Mouse (Mus musculus) forebrain, embryonic 15.5 days (tissue): ENCODE results near the gene Tmod1. TPM values are rescaled to one million over a fixed set of nuclear protein-coding genes. Genes with fewer than 3 reads are reported as not detected.

ENCODE experiments used
- ATAC-seq: fragments of 200-750 bp; cut with Nextera tagmentation; replicated peaks from 2 replicates; pipeline ENCODE4 v1.8.0; 2017; ENCODE audit warnings: mild to moderate bottlenecking, moderate TSS enrichment, moderate library complexity
- H3K27ac ChIP-seq: fragments of 300-500 bp; sonication (generic); replicated peaks from 2 replicates; pipeline ENCODE4 v1.5.1; 2015; ENCODE audit warnings: mild to moderate bottlenecking, inconsistent platforms
- H3K27me3 ChIP-seq: fragments of 300-500 bp; sonication (generic); 2 replicates; pipeline ENCODE4 v1.6.1; 2015; ENCODE audit warnings: inconsistent platforms
- H3K36me3 ChIP-seq: fragments of 300-500 bp; sonication (generic); 2 replicates; pipeline ENCODE4 v1.6.1; 2015; ENCODE audit warnings: mild to moderate bottlenecking, inconsistent platforms
- H3K4me1 ChIP-seq: fragments of 300-500 bp; sonication (generic); 2 replicates; pipeline ENCODE4 v1.6.1; 2015; ENCODE audit warnings: inconsistent platforms
- H3K4me2 ChIP-seq: fragments of 300-500 bp; sonication (generic); replicated peaks from 2 replicates; pipeline ENCODE4 v1.6.1; 2015; ENCODE audit warnings: mild to moderate bottlenecking, inconsistent platforms
- H3K4me3 ChIP-seq: fragments of 300-500 bp; sonication (generic); 2 replicates; pipeline ENCODE4 v1.5.1; 2015; ENCODE audit warnings: mild to moderate bottlenecking, inconsistent platforms
- H3K9ac ChIP-seq: fragments of 300-500 bp; sonication (generic); replicated peaks from 2 replicates; pipeline ENCODE4 v1.6.1; 2015; ENCODE audit warnings: mild to moderate bottlenecking, inconsistent platforms
- H3K9me3 ChIP-seq: fragments of 300-500 bp; sonication (generic); 2 replicates; pipeline ENCODE4 v1.6.1; 2016; ENCODE audit warnings: inconsistent platforms
- WGBS: fragments of 180-500 bp; shearing (Covaris S2); methylation state at CpG from one replicate; pipeline ENCODE4 v1.1.7; 2015; ENCODE audit warnings: mixed read lengths; 5-methylcytosine and 5-hydroxymethylcytosine counted together
- polyA plus RNA-seq: library from polyadenylated mRNA; unstranded; fragments of >200 nt; fragmentation: Nextera tagmentation; extraction: Ambion mirVana; gene quantifications from 2 replicates; pipeline ENCODE4 v1.2.1, GENCODE M21; 2015

Gene Tmod1
- polyA plus RNA-seq, 1 experiment from 2014 or later: 0.66 TPM

- H3K27ac ChIP-seq: no peak overlapping the region
- no peak for ATAC-seq
- no peak overlapping the region for H3K4me3 ChIP-seq
- no peaks in the 10 kb centered on the region for H3K36me3 ChIP-seq
- H3K9ac ChIP-seq: no peak overlapping the region
- no peaks in the 10 kb centered on the region for H3K27me3 ChIP-seq
- WGBS: 78% methylated on average over 9 of the region's 9 CpGs
- no peaks in the 10 kb centered on the region for H3K9me3 ChIP-seq
- no peak overlapping the region for H3K4me2 ChIP-seq
- H3K4me1 ChIP-seq: peaks cover 8% of the 10 kb centered on the region
Measured at GRCm38 (mm10) chr4:46099132-46099531, 60.4 kb downstream of the Tmod1 start.

GRCm38 (mm10) chr4:46100539-46100938 lies 61.8 kb downstream of the Tmod1 start:
- Histone ChIP-seq H3K9ac (no peak overlapping the region), H3K36me3 (no peaks in the 10 kb centered on the region), H3K4me3 (no peak overlapping the region), H3K4me1 (peaks cover 3% of the 10 kb centered on the region), H3K27me3 (no peaks in the 10 kb centered on the region), H3K4me2 (no peak overlapping the region), H3K9me3 (no peaks in the 10 kb centered on the region), H3K27ac (no peak overlapping the region)
- ATAC-seq: no peak
- 89% methylated on average over 7 of the region's 7 CpGs for WGBS

DNA sequence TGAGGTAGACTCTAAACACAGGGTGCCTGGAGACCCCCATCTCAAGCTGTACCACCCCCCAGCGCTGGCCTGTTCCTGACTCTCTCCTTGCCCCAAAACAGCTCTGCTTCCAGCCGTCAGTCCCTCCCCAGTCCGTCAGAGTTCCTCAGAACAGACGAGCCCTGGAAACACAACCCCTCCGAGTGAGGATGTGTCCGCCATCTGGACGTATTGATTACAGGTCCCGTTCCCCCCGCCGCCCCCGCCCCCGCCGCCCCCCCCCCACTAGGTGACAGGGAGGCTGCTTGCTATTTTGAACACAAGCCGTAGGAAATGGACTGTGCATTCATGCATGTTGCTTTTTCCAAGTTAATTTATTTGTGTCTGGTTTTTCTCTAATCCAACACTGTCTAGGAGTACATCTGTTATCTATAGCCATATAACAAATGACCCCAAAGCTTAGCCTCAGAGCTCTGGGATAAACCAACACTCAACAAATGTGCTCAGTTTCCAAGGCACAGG lies 62.5 kb downstream of the Tmod1 start:
- H3K9me3 ChIP-seq: no peaks in the 10 kb centered on the region
- H3K27ac ChIP-seq: no peak overlapping the region
- H3K9ac ChIP-seq: no peak overlapping the region
- 48% methylated on average over 14 of the region's 14 CpGs for WGBS
- no peak overlapping the region for H3K4me3 ChIP-seq
- ATAC-seq: no peak
- no peaks in the 10 kb centered on the region for H3K4me1 ChIP-seq
- H3K36me3 ChIP-seq: no peaks in the 10 kb centered on the region
- H3K27me3 ChIP-seq: no peaks in the 10 kb centered on the region
- no peak overlapping the region for H3K4me2 ChIP-seq

DNA sequence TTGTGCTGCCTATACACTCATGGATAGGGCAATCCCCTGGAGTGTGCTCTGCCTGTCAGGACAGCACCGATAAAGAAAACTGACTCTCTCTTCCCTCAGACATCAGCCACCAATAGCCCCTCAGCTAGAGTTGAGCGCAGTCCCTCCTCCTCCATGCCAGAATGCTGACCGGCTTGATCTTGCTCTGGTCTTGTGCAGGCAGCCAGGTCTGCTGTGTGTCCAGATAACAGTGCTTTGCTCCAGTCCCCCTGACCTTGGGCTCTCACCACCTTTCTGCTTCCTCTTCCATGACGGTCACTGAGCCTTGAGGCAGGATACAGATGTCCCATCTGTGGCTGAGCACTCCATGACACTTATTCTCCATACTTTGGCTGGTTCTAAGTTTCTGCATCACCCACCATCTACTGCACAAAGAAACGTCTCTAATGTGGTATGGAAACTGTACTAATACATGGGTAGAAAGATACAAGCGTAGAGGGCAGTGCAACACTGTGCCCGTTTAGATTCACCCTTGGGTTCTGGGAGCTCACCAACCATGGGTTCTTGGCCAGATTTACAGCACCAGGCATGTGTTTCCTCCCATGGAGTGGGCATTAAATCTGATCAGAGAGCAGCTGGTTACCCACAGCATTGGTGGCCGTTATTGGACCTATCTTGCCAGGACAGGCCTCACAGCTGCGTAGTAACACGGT lies 63.5 kb downstream of the Tmod1 start:
- H3K4me3 ChIP-seq: no peak overlapping the region
- ATAC-seq: no peak

GRCm38 (mm10) chr4:46110084-46110483 lies 71.3 kb downstream of the Tmod1 start:
- Histone ChIP-seq H3K9ac (no peak overlapping the region), H3K9me3 (no peaks in the 10 kb centered on the region), H3K4me2 (no peak overlapping the region), H3K36me3 (peaks cover 13% of the 10 kb centered on the region), H3K4me3 (no peak overlapping the region), H3K4me1 (no peaks in the 10 kb centered on the region), H3K27ac (no peak overlapping the region), H3K27me3 (no peaks in the 10 kb centered on the region)
- no peak for ATAC-seq
- WGBS: 95% methylated on average over 8 of the region's 8 CpGs

More for the DNA sequence above, 63.5 kb downstream of the Tmod1 start:
- Histone ChIP-seq H3K27ac (no peak overlapping the region), H3K9me3 (no peaks in the 10 kb centered on the region), H3K9ac (no peak overlapping the region), H3K27me3 (no peaks in the 10 kb centered on the region), H3K4me1 (no peaks in the 10 kb centered on the region), H3K4me2 (no peak overlapping the region), H3K36me3 (no peaks in the 10 kb centered on the region)
- WGBS: 94% methylated on average over 10 of the region's 10 CpGs

DNA sequence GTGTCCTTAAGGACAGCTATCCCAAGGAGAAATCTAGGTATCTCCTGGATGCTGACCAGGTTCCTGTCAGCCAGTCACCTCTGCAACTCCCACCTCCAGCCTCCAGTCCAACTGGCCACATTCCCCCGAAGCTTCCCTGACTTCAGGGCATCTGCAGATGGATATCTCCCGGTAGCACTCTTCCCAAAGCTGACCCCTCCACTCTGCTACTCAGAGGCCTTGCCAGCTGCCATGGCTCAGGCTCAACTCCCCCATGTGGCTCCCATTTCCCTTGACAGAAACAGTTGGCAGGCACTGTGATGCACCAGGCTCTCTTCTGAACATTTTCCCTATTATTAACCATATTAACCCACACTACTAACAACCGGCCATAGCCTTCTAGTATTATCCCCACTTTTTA lies 72.6 kb downstream of the Tmod1 start:
- 75% methylated on average over 3 of the region's 3 CpGs for WGBS
- no peak overlapping the region for H3K27ac ChIP-seq

GRCm38 (mm10) chr4:46115308-46115707 lies 76.6 kb downstream of the Tmod1 start:
- Histone ChIP-seq H3K36me3 (peaks cover 62% of the 10 kb centered on the region), H3K4me1 (no peaks in the 10 kb centered on the region), H3K9ac (no peak overlapping the region), H3K27me3 (no peaks in the 10 kb centered on the region), H3K4me2 (no peak overlapping the region), H3K9me3 (no peaks in the 10 kb centered on the region), H3K4me3 (no peak overlapping the region), H3K27ac (no peak overlapping the region)
- ATAC-seq: no peak
- 69% methylated on average over 1 of the region's 1 CpGs for WGBS

More for the DNA sequence above, 72.6 kb downstream of the Tmod1 start:
- ATAC-seq: no peak
- Histone ChIP-seq H3K9me3 (no peaks in the 10 kb centered on the region), H3K27me3 (no peaks in the 10 kb centered on the region), H3K4me2 (no peak overlapping the region), H3K36me3 (peaks cover 25% of the 10 kb centered on the region), H3K9ac (no peak overlapping the region), H3K4me3 (no peak overlapping the region), H3K4me1 (no peaks in the 10 kb centered on the region)

DNA sequence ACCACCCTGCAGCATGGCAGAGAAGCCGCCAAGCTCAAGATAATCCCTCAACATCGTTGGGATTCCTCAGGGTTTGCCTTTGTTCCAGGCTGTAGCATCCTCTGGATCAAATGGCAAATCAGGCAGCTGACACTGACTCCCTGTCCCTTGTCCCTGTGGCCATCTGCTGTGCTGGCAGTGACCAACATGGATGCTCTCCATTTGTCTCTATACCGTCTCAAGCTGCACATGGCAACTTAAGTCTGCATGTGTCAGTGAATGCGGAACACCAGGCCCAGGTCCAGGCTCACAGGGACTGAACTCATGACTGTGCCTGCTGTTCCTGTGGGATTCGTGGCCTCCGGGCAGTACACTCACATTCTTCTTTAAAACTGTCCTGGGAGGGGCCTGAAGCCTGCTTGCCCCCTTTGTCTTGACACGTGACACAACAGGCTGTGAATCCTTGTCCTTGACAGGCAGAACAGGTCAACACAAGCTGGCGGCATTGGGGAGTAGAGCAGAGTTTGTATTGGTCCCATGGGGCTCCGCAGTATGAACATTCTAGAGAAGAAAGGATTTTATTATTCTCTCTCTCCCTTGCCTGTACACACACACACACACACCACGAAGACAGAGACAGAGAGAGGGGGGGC lies 77.9 kb downstream of the Tmod1 start:
- H3K9me3 ChIP-seq: no peaks in the 10 kb centered on the region
- H3K4me3 ChIP-seq: no peak overlapping the region
- H3K4me1 ChIP-seq: no peaks in the 10 kb centered on the region
- WGBS: 82% methylated on average over 10 of the region's 10 CpGs
- no peak overlapping the region for H3K27ac ChIP-seq
- H3K27me3 ChIP-seq: no peaks in the 10 kb centered on the region
- no peak for ATAC-seq
- H3K36me3 ChIP-seq: peaks cover 75% of the 10 kb centered on the region
- no peak overlapping the region for H3K9ac ChIP-seq
- H3K4me2 ChIP-seq: no peak overlapping the region

GRCm38 (mm10) chr4:46117536-46117935 lies 78.8 kb downstream of the Tmod1 start:
- no peaks in the 10 kb centered on the region for H3K9me3 ChIP-seq
- peaks cover 82% of the 10 kb centered on the region for H3K36me3 ChIP-seq
- H3K27me3 ChIP-seq: no peaks in the 10 kb centered on the region
- H3K4me3 ChIP-seq: no peak overlapping the region
- no peak for ATAC-seq
- H3K9ac ChIP-seq: no peak overlapping the region
- H3K4me1 ChIP-seq: no peaks in the 10 kb centered on the region
- no peak overlapping the region for H3K4me2 ChIP-seq
- H3K27ac ChIP-seq: no peak overlapping the region
- 95% methylated on average over 4 of the region's 4 CpGs for WGBS

DNA sequence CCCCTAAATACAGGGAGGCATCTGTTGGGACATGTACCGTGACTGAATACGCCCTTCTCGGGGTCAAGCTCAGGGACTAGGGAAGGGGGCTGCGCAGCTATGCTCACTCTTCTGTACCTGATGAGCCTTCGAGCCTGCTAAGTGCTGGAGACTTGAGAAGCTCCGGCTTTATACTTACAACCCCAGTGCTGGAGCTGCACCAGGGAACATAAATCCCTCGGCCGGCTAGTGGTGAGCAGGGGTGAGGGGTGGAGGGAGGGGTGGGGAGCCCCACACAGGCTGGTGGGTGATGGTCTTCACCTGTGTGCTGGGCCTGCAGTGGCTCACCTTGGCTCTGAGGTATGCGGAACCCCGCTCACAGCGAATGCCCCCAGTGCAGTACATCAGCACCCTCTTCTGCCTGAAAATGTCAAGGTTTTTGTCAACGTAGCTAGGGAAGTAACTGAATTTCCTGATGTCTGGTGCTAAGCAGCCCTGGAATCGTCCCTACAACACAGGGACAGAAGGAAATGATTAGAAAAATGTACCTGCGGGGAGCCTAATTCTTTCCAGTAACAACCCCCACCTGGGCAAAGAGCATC lies 80.9 kb downstream of the Tmod1 start:
- no peak for ATAC-seq

GRCm38 (mm10) chr4:46120767-46121166 lies 82.0 kb downstream of the Tmod1 start:
- Histone ChIP-seq H3K27ac (no peak overlapping the region), H3K36me3 (peaks cover 93% of the 10 kb centered on the region), H3K9ac (no peak overlapping the region), H3K4me2 (no peak overlapping the region), H3K27me3 (no peaks in the 10 kb centered on the region), H3K9me3 (no peaks in the 10 kb centered on the region), H3K4me3 (no peak overlapping the region), H3K4me1 (no peaks in the 10 kb centered on the region)
- ATAC-seq: no peak
- 91% methylated on average over 3 of the region's 3 CpGs for WGBS

More for the DNA sequence above, 80.9 kb downstream of the Tmod1 start:
- Histone ChIP-seq H3K4me2 (no peak overlapping the region), H3K9ac (no peak overlapping the region), H3K27ac (no peak overlapping the region), H3K4me3 (no peak overlapping the region), H3K4me1 (no peaks in the 10 kb centered on the region), H3K27me3 (no peaks in the 10 kb centered on the region), H3K9me3 (no peaks in the 10 kb centered on the region), H3K36me3 (peaks cover 92% of the 10 kb centered on the region)
- WGBS: 95% methylated on average over 14 of the region's 14 CpGs

DNA sequence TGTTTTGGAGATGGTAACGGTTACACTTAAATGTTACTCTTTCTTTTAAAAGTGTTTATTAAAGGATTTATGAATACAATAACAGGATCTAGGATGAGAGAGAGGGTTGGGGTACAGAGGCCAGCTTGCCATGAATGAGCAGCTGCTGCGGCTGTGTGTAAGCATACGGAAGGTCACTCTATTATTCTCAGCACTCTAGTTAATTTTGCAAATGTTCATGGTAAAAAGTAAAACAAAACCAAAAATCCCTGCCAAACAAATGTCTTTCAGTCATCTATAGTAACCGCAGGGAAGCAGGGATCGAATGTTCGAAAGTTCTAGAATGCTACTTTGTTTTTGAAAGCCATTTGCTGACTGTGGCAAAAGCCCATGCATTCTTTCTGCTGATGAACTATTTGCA lies 84.6 kb downstream of the Tmod1 start:
- H3K27ac ChIP-seq: no peak overlapping the region
- H3K36me3 ChIP-seq: peaks cover 81% of the 10 kb centered on the region
- ATAC-seq: no peak
- H3K4me2 ChIP-seq: no peak overlapping the region
- H3K4me3 ChIP-seq: no peak overlapping the region
- H3K9me3 ChIP-seq: no peaks in the 10 kb centered on the region
- 93% methylated on average over 6 of the region's 6 CpGs for WGBS
- H3K9ac ChIP-seq: no peak overlapping the region
- no peaks in the 10 kb centered on the region for H3K27me3 ChIP-seq
- H3K4me1 ChIP-seq: no peaks in the 10 kb centered on the region
